Mouse (Mus musculus) frontal cortex, postnatal 10 days (tissue): ENCODE results near the gene Atp1b1.

Source experiments
- DNase-seq, 2 experiments: peaks; one replicate each; pipeline ENCODE4 v3.0.0; 2022; ENCODE audit warnings: low spot score in 2 of 2, mixed read lengths in 1 of 2

Atp1b1 gene

GRCm38 (mm10) chr1:164467406-164467805 is 9.3 kb upstream of the Atp1b1 start:
- no peak for DNase-seq

GRCm38 (mm10) chr1:164461726-164462125 is 3.6 kb upstream of the Atp1b1 start:
- DNase-seq = peak; percentile 75 to 83

DNA sequence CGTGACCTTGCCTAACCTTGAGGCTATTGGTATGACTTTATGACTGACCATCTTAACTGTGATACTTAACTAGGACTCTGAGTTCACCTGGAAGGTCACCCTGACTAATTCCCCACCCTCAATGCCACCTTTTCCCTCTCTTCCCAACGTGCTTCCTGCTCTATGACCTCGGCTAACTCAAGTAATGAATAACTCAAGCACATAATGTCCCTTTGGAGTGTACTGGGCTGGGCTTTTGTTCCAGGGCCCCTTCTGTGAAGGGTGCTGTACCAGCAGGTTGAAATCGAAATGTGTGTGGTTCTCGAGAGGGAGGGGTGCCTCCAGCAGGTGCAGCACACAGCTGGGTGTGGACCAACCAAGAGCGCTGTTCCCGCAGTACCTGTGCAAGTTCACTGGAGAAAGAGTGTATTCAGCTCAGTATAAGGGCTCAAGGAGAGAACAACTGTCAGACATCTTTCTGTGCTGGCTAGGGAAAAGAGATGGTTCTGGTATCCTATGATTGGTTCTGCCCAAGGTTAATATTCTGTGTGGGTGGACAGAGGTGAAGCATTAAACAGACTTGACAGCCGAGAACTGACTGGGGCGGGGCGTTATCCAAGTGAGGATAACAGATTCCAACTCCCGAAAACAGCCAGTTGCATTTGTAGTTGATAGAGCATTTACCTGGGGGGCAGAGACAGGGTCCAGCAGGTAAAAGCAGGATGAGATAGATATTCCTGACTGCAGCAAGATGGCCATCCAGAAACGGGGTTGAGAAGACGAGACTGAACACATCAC is 3.0 kb upstream of the Atp1b1 start:
- no peak for DNase-seq

DNA sequence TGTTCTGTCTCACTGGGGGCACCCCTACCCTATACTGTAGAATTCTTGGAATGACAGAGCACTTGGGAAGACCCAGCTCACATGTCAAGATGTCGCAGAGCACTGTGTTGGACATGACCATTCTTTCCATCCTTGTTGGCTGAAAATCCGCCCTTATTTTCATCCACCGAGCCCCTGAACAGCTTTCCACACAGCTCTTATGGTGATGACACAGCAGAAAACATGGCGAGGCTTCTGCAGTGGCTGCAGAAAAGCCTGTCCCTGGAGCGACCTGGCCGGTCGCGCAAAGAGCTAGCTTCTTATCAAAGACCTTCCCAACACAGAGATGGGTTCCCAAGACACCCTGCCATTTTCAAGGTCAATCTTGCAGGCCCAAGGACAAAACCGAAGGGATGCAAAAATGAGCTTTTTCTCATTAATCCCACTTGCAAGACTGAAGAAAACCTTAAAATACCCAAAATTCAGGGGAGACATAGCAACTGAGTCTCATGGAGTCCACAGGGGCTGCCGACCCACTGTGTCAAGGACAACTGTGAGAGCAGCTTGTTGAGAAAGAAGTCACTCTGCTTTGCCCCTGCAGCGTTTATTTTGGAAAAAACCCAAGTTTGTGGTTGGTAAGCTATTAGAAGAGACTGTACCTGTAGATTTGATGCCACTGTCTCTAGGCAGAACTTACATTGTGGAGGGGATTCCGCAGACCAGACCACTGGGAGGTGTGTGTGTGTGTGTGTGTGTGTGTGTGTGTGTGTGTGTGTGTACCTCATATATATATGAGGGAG is 1.2 kb upstream of the Atp1b1 start:
- no peak for DNase-seq

GRCm38 (mm10) chr1:164458621-164459051 is 481 bp upstream of the Atp1b1 start:
- no peak for DNase-seq

- no peak for DNase-seq
Measured at GRCm38 (mm10) chr1:164457531-164458244, 467 bp downstream of the Atp1b1 start.

GRCm38 (mm10) chr1:164456731-164457130 is 1.4 kb downstream of the Atp1b1 start:
- DNase-seq = no peak

DNA sequence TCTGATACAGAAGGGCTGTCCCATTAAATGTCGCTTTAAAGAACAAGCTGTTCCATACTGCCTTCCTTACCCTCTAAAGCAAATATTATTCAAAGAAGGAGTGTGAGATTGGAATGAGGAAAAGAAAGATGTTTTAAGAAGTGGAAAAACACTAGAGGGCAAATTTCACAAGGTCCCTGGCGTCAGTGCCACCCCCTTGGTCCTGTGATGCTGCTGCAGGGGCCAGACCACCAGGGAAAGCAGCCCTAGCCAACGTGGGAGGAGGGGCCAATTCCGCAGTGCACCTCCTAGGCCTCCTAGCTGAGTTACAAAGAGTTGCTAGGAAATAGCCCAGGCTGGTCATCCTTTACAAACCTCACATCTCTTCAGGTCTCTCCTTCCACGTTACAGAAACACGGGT is 2.1 kb downstream of the Atp1b1 start:
- no peak for DNase-seq

DNA sequence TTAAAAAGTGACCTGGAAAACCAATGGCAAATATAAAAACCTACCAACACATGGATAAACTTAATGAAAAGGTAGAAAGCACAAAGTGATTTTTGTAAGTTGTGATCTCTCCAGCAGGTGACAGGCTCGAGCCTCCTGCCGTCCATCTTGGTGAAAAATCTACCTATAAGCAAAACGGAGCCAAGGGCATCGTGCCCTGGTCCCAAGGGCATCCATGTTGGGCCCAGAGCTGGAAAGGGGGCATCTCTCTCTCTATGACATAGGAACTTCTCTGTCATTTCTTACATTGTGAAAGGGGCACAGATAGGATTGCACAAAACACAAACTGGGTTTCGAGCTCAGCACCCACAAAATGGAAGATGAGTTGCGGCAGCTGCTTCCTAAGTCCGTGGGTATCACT is 2.5 kb downstream of the Atp1b1 start:
- no peak for DNase-seq

GRCm38 (mm10) chr1:164454747-164455400 is 3.3 kb downstream of the Atp1b1 start:
- peak; percentile 66 for DNase-seq

GRCm38 (mm10) chr1:164453739-164454138 is 4.4 kb downstream of the Atp1b1 start:
- DNase-seq = no peak

- DNase-seq = no peak
Measured at GRCm38 (mm10) chr1:164453146-164453545, 5.0 kb downstream of the Atp1b1 start.

GRCm38 (mm10) chr1:164452580-164452979 is 5.6 kb downstream of the Atp1b1 start:
- no peak for DNase-seq

DNA sequence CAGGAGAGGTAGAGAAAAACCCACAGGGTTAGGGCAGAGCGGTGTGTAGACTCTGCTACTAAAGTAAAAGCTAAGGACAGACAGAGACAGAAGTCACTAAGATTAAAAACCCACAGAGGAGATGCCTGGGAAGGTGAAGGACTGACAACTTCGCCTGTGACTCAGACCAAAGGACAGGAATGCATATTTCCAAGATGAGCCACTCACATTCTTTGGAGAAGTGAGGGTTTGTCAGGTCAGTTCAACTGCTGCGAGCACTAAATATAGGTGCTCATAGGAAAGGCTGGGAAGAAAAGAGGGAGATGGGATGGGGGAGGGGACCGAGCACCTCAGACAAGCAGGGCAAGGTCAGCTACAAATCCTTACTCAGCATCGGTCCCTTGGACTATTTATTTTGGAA is 6.8 kb downstream of the Atp1b1 start:
- DNase-seq = no peak

DNA sequence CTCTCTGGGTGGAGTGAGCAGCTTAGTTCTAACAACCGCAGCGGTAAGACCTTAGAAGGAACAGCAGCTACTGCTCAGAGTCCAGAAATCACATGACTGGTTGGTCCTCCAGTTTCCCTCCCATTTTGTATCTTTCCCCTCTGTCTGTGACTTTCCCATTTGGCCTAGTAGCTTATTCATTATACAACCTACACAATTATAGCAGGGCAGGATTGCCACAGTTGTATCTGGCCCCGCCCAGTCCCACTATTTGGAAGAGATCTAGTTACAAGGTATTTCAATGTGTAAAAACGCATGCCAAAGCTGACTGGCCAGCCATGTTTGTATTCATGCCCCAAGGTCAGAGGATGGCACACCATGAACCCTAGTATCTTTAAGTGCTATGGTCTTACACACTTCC is 7.5 kb downstream of the Atp1b1 start:
- DNase-seq = no peak

- DNase-seq = no peak
Measured at GRCm38 (mm10) chr1:164450231-164450630, 7.9 kb downstream of the Atp1b1 start.

- no peak for DNase-seq
Measured at GRCm38 (mm10) chr1:164449626-164450025, 8.5 kb downstream of the Atp1b1 start.

- no peak for DNase-seq
Measured at GRCm38 (mm10) chr1:164447521-164447920, 10.6 kb downstream of the Atp1b1 start.

DNA sequence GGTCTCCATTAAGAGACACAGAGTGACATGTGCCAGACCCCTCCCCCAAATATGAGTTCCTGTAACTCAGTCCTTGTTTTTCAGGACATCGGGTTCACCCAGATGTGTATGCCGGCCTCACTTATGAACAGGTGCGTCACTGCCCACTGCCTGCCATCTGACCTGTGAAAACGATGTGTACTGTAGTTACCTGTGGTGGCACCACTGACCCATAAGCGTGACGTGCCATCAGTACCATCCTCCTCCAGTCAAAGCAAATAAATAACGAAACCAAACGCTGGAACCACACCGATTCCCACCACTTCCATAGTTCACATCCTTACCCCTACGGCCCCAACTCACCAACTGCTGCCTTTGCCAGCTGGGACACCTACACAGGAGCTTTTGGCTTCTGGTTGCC is 11.6 kb downstream of the Atp1b1 start:
- DNase-seq = no peak

DNA sequence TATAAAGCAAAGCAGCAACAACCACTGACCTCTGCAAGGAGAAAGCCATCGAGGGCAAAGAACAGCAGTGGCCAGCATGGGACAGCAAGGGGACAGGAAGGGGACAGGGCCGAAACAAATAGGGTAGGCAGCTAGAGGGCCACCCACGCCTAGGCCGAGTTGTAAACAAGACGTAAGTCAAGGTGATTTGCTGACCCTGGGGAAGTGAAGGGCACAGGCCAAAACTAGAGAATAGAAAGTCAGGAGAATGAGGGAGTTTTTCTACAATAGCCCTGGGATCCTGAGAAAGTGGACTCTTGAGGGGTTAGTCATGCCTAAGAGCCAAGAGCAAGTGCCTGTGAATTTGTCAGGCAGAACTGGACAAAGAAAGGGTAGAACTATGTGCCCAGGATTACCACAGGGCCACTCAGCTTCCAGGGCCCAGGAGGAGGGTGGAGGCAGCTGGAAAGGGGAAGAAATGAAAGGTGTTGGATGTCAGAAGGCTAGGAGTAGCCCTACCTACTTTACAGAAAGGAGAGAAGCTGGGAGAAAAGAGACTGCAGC is 12.5 kb downstream of the Atp1b1 start:
- no peak for DNase-seq

GRCm38 (mm10) chr1:164441408-164441974 is 16.7 kb downstream of the Atp1b1 start:
- no peak for DNase-seq
